In the genomic region with DNA sequence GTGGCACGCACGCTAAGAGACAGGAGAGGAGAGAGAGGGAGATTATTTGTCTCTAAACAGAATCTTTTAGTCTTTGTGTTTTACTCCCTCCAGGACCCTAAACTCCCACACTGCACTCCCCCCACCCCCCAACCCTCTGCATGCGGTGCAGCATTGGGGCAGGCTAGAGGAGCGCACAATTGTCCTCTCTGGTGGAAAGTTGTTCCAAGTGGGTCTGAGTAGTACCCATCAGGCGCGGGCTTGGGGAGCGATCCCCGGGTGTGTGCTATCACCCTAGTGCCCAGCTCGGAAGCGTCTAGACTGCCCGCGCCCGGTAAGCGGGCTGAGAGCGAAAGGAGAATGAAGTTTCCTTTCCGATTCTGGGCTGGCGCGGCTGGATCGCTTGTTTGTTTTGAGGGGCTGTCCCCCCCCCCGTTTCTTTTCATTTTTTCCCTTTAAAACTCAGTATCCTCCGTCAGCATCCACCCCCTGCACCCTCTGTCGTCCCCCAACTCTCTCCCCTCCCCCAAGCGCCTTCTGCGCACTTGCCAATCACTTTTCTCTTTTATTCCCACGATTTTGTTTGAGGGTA, we compare ENCODE assay signal across 7 mouse cellular contexts. TPM values are rescaled to one million over a fixed set of nuclear protein-coding genes. Genes with fewer than 3 reads are reported as not detected.
A peak's percentile ranks its signal among the peaks of the same experiment; 100 is the strongest.
DNase-seq lines count a peak whose midpoint lies in the region; ATAC-seq and TF ChIP-seq lines count a peak whose summit lies in the region.

No protein-coding gene starts in this region.

- H3K4me3 ChIP-seq in ES-E14 (ENCODE audit: insufficient read depth in 1 of 2, low read depth in 1 of 2, low read length in 2 of 2, poor library complexity in 1 of 2, severe bottlenecking in 1 of 2) = peak overlapping the region; percentile 69 to 87
- H3K4me3 ChIP-seq in embryonic facial prominence, embryonic 14.5 days (ENCODE audit: low read depth, low read length) = peak overlapping the region; percentile 71
- peak overlapping the region; percentile 73 for H3K4me3 ChIP-seq in limb, embryonic 13.5 days
- peak overlapping the region; percentile 80 for H3K4me3 ChIP-seq in midbrain, embryonic 14.5 days (replicated peaks; ENCODE audit: low read depth, low read length)

- no peak overlapping the region for H3K9ac ChIP-seq in ES-E14 (ENCODE audit: insufficient read depth, low read depth, low read length, poor library complexity, severe bottlenecking)
- peak overlapping the region; percentile 94 for H3K9ac ChIP-seq in embryonic facial prominence, embryonic 14.5 days (ENCODE audit: low read depth, low read length)
- H3K9ac ChIP-seq in limb, embryonic 13.5 days = peak overlapping the region; percentile 94
- H3K9ac ChIP-seq in midbrain, embryonic 14.5 days (replicated peaks; ENCODE audit: low read length) = peak overlapping the region; percentile 93

- peak overlapping the region; percentile 75 for H3K4me2 ChIP-seq in embryonic facial prominence, embryonic 14.5 days (ENCODE audit: low read depth, low read length)
- peak overlapping the region; percentile 88 for H3K4me2 ChIP-seq in limb, embryonic 13.5 days (replicated peaks)
- peak overlapping the region; percentile 80 for H3K4me2 ChIP-seq in midbrain, embryonic 14.5 days (ENCODE audit: low read length)

- ATAC-seq in embryonic facial prominence, embryonic 14.5 days (ENCODE audit: low read depth) = peak; percentile 41
- 0 out of 2 replicates have a peak, but pooled peaks have one; percentile 10 for ATAC-seq in limb, embryonic 13.5 days (ENCODE audit: low FRiP score, low read depth)
- peak; percentile 58 for ATAC-seq in midbrain, embryonic 14.5 days (ENCODE audit: low FRiP score, low TSS enrichment)

- H3K27ac ChIP-seq in ES-E14 (ENCODE audit: insufficient read depth, low read depth, low read length, poor library complexity, severe bottlenecking) = no peak overlapping the region; the same call in 1 of the 2 replicates
- H3K27ac ChIP-seq in embryonic facial prominence, embryonic 14.5 days (replicated peaks; ENCODE audit: low read depth, low read length) = peak overlapping the region; percentile 97
- peak overlapping the region; percentile 33; the same call in 1 of the 2 replicates for H3K27ac ChIP-seq in limb, embryonic 13.5 days
- peak overlapping the region; percentile 97 for H3K27ac ChIP-seq in midbrain, embryonic 14.5 days (replicated peaks; ENCODE audit: low read depth, low read length)

- no peaks in the 10 kb centered on the region; a peak in 1 of 4 replicates for H3K4me1 ChIP-seq in ES-E14 (ENCODE audit: control insufficient read depth in 2 of 2, insufficient read depth in 2 of 2, low read length in 2 of 2, poor library complexity in 1 of 2)
- H3K4me1 ChIP-seq in embryonic facial prominence, embryonic 14.5 days (ENCODE audit: control insufficient read depth, insufficient read depth, low read length) = peaks cover 14% of the 10 kb centered on the region
- H3K4me1 ChIP-seq in limb, embryonic 13.5 days = peaks cover 14% of the 10 kb centered on the region
- H3K4me1 ChIP-seq in midbrain, embryonic 14.5 days (ENCODE audit: control insufficient read depth, insufficient read depth, low read length) = peaks cover 44% of the 10 kb centered on the region

- intact Hi-C loops in heart, postnatal 10 days (cut with DNase I) = loop anchor here (2.0 to 10.0 kb wide), 3 partner anchors 71 to 1334 kb away; no protein-coding TSS in a partner anchor

- no peaks in the 10 kb centered on the region for H3K36me3 ChIP-seq in ES-E14 (ENCODE audit: control insufficient read depth, insufficient read depth, low read length, poor library complexity, severe bottlenecking)
- 0 out of 2 replicates have a peak, but pooled peaks cover 15% of the 10 kb centered on the region for H3K36me3 ChIP-seq in embryonic facial prominence, embryonic 14.5 days (ENCODE audit: control insufficient read depth, insufficient read depth, low read length)
- no peaks in the 10 kb centered on the region for H3K36me3 ChIP-seq in limb, embryonic 13.5 days
- no peaks in the 10 kb centered on the region for H3K36me3 ChIP-seq in midbrain, embryonic 14.5 days (ENCODE audit: control insufficient read depth, insufficient read depth, low read length)

- H3K27me3 ChIP-seq in embryonic facial prominence, embryonic 14.5 days (replicated peaks; ENCODE audit: control insufficient read depth, insufficient read depth, low read length) = peaks cover 11% of the 10 kb centered on the region; the same call in 1 of the 2 replicates
- peaks cover 67% of the 10 kb centered on the region for H3K27me3 ChIP-seq in limb, embryonic 13.5 days
- H3K27me3 ChIP-seq in midbrain, embryonic 14.5 days (ENCODE audit: control insufficient read depth, insufficient read depth, low read length) = no peaks in the 10 kb centered on the region

- peak; percentile 50 to 56 for DNase-seq in B cell, adult 2 months
- no peak for DNase-seq in ES-E14 (ENCODE audit: low read depth, low spot score)
- DNase-seq in embryonic facial prominence, embryonic 14.5 days (ENCODE audit: low spot score) = peak; percentile 63
- DNase-seq in heart, postnatal 10 days = peak; percentile 67 to 68
- DNase-seq in midbrain, embryonic 14.5 days = peak; percentile 82
- peak; percentile 69 for DNase-seq in testis, postnatal 10 days (ENCODE audit: low spot score)

- in situ Hi-C loops in ES-E14 (cut with MboI; ENCODE audit: low sequenced_read_pairs in 2 of 2, unreplicated experiment in 2 of 2) = no loop called here

- H3K9me3 ChIP-seq in ES-E14 (ENCODE audit: control insufficient read depth, insufficient read depth, low read depth, low read length) = no peaks in the 10 kb centered on the region
- H3K9me3 ChIP-seq in embryonic facial prominence, embryonic 14.5 days (ENCODE audit: control insufficient read depth, low read length) = no peaks in the 10 kb centered on the region
- no peaks in the 10 kb centered on the region for H3K9me3 ChIP-seq in limb, embryonic 13.5 days
- H3K9me3 ChIP-seq in midbrain, embryonic 14.5 days (ENCODE audit: control insufficient read depth, low read length) = no peaks in the 10 kb centered on the region

- WGBS in embryonic facial prominence, embryonic 14.5 days = under 1% methylated on average over 17 of the region's 25 CpGs
- under 1% methylated on average over 24 of the region's 25 CpGs for WGBS in limb, embryonic 13.5 days
- WGBS in midbrain, embryonic 14.5 days = 2% methylated on average over 24 of the region's 25 CpGs

TF ChIP-seq in ES-E14, 5 proteins besides CTCF, POLR2A, EP300 and RAD21:
- TF ChIP-seq ZNF384 (IDR thresholded peaks at IDR 0.05; ENCODE audit: low read depth, low read length) (no peak), CHD2 (IDR thresholded peaks at IDR 0.05; ENCODE audit: low read depth, low read length) (no peak)

RNA-seq across cellular contexts. Expression of a gene that starts 8.6 kb away (rescaled TPM):
- 4.4 and 11.9 TPM in 2 replicates for total RNA-seq in ES-E14 (2012; rRNA removed)
- 49.0 and 49.5 TPM in 2 replicates for polyA plus RNA-seq in embryonic facial prominence, embryonic 14.5 days (2014; fragmentation: Nextera tagmentation; extraction: Ambion mirVana)
- total RNA-seq in heart, postnatal 10 days (2021) = 10 to 100 TPM; 62.7 to 77.7 TPM
- 29.9 and 31.8 TPM in 2 replicates for polyA plus RNA-seq in limb, embryonic 13.5 days (2015; fragmentation: Nextera tagmentation; extraction: Ambion mirVana)
- polyA plus RNA-seq in midbrain, embryonic 14.5 days (2014; fragmentation: Nextera tagmentation; extraction: Ambion mirVana) = 25.5 and 32.3 TPM in 2 replicates
